Mouse (Mus musculus): ENCODE measurements around the gene Olfml2b. TPM values are rescaled to one million over a fixed set of nuclear protein-coding genes. Genes with fewer than 3 reads are reported as not detected.
A peak's percentile ranks its signal among the peaks of the same experiment; 100 is the strongest.

The Olfml2b gene
- polyA plus RNA-seq, 1 experiment = 4.3 TPM

DNA sequence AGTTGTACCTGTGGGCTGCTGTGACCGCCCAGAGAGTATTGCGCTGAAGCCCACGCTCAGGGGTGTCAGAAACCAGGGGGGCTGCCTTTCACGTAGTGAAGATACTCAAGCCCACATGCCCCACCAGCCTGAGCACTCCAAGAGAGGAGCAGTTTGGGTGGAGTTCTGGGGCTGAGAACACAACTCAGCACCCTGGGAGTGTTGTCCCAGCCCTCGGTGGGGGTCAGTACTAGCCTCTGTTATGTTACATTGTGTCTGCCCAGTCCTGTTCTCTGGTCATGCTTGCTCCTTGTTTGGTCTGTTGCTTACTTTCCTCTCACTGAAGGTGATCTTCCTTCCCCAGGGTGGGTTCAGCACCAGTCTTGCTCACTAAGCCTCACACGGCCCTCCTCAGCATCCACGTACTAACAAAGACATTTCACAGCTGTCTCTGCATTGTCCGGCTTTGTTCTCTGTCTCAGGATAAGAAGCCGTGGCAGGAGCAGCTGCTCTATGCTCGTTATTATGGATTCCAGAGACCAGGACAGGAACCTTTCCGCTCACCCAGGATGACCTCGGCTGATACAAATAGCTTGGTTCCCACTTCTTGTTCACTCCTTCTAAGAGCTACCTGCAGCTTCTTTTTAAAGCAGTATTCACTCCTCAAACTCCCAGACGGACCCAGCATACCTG is 13.4 kb downstream of the Olfml2b start:
- no peaks in the 10 kb centered on the region for H3K4me1 ChIP-seq (ENCODE audit: control insufficient read depth, insufficient read depth, insufficient read length, low read length)
- no peak overlapping the region for H3K27ac ChIP-seq (replicated peaks; ENCODE audit: low read depth, low read length)
- no peak overlapping the region for H3K4me3 ChIP-seq (ENCODE audit: insufficient read depth, low read depth, low read length)

DNA sequence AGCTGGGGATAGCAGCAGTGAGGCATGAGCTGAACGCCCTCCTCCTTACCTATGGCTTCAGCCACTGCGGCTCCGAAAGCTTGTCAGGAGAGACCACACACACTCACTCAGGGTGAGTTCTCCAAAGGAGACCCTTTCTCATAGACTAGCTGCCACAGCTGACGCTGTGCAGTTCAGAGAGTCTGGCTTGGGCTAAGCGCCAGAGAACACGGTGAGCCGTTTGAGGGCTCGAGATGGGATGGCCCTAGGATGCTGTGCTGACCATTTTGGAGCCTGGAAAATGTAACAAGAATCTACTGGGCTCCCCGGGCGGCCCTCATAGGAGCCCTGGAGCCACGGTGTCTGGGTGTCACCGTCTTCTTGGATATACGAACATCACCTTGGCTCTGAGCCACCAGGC is 14.9 kb downstream of the Olfml2b start:
- H3K4me1 ChIP-seq (ENCODE audit: control insufficient read depth, insufficient read depth, insufficient read length, low read length) = no peaks in the 10 kb centered on the region
- H3K4me3 ChIP-seq (ENCODE audit: insufficient read depth, low read depth, low read length) = no peak overlapping the region
- no peak overlapping the region for H3K27ac ChIP-seq (replicated peaks; ENCODE audit: low read depth, low read length)

DNA sequence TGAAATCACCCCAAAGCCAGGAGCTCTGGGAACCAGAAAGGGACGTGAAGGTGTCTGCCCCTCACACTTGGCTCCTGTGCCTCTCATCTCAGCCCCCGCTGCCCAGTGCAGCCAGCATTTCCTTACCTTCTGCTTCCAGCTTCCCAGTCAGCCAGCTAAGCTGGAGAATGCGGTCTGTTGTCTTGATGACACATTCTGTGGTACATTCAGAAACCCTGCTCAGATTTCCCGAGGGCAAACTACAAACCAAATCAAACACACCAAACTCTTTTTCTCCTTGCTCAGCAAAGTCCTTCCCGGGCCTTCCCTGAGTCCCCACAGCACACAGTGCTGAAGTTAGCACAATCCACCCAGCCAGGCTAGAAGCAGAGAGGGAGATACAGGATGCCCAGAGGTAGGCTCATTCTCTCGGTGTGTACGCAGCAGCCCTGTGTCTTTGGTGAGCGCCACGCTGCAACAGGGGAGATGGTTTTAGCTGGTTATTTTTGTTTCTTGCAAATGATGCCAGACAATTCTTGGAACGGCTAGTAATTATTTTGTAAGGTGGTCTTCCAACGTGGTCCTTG is 20.4 kb downstream of the Olfml2b start:
- Histone ChIP-seq H3K27ac (replicated peaks; ENCODE audit: low read depth, low read length) (no peak overlapping the region), H3K4me1 (ENCODE audit: control insufficient read depth, insufficient read depth, insufficient read length, low read length) (no peaks in the 10 kb centered on the region), H3K4me3 (ENCODE audit: insufficient read depth, low read depth, low read length) (no peak overlapping the region)

DNA sequence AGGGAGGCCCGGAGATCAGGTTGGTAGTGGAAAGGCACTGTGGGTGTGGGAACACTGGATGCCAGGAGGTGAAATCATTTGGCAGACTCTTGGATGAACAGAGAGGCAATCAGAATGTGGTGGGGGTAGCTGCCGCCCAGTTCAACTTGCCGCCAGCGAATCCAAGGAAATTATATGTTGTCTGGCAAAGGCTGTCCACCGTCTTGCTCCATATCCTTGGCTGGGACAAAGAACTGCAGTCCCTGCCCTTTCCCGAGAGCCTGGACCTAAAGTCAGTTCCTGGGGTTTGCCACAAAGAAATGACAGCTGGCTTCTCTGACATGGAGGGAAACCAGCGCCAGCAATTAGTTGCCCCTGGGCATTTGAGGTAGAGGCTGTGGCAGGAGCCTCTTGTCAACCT is 20.9 kb downstream of the Olfml2b start:
- H3K27ac ChIP-seq (replicated peaks; ENCODE audit: low read depth, low read length) = no peak overlapping the region
- no peaks in the 10 kb centered on the region for H3K4me1 ChIP-seq (ENCODE audit: control insufficient read depth, insufficient read depth, insufficient read length, low read length)

DNA sequence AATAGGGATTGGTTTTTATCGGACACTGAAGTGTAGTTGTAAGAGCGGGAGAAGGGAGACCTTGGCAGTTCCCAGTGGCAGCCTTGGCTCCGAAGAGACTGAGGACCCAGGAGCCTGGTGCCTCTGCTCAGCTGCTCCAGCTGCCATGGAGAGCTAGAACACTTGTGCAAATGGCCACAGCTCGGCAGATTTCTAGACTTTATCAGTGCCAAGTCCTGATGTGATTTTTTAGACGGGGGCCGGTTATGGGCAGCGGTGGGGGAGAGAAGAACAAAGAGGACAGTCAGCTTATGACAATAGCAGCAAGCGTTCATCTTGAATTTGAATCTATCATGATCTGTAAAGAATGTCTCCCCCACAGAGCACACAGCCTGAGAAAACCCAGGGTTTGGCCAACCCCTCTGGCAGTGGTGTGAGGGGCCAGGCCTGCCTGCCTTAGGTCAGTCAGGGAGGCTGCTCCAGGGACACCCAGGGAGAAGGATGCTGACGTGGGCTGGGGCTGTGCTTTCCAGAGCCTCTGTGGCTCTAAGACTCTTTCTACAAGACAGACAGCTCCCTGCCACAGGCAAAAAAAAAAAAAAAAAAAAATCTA is 29.9 kb downstream of the Olfml2b start:
- Histone ChIP-seq H3K4me3 (ENCODE audit: insufficient read depth, low read depth, low read length) (no peak overlapping the region), H3K4me1 (ENCODE audit: control insufficient read depth, insufficient read depth, insufficient read length, low read length) (no peaks in the 10 kb centered on the region), H3K27ac (replicated peaks; ENCODE audit: low read depth, low read length) (no peak overlapping the region)

More for the DNA sequence above, 20.9 kb downstream of the Olfml2b start:
- no peak overlapping the region for H3K4me3 ChIP-seq (ENCODE audit: insufficient read depth, low read depth, low read length)

DNA sequence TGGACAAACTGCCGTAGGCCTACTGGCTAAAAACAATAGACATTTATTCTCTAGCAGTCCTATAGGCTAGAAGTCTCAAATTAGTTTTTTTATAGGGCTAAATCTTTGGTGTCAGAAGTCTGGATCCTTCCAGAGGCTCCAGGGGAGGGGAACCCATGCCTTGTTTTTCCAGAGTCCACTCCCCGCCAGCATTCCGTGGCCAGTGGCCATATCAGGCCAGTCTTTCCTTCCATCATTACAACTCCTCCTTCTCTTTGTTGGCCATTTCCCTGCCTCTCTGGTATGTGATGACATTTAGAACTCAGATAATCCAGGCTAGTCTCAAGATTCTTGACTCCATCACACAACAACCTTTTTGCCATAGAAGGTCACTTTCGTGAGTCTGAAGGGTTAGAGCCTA is 33.3 kb downstream of the Olfml2b start:
- no peak overlapping the region for H3K27ac ChIP-seq (replicated peaks; ENCODE audit: low read depth, low read length)
- no peaks in the 10 kb centered on the region for H3K4me1 ChIP-seq (ENCODE audit: control insufficient read depth, insufficient read depth, insufficient read length, low read length)

DNA sequence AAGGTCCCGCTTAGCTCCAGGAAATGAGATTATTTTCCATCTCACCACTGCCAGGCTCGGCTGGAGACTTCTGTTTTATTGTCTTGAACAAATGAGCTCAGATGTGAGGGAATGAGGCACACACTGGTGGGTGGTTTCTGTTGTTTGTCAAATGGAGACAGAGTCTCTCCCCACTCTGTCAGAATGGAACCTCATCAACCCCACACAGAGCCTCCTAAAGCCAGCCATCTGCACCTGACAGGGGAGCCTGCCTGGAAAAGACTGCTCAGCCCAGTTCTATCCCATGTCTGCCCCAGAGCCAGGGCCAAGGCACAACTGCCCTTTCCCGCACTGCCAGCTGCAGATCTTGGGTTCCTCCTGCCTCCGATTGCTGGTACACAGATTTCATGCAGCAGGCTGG is 34.5 kb downstream of the Olfml2b start:
- no peak overlapping the region for H3K27ac ChIP-seq (replicated peaks; ENCODE audit: low read depth, low read length)
- H3K4me1 ChIP-seq (ENCODE audit: control insufficient read depth, insufficient read depth, insufficient read length, low read length) = no peaks in the 10 kb centered on the region
- no peak overlapping the region for H3K4me3 ChIP-seq (ENCODE audit: insufficient read depth, low read depth, low read length)

More for the DNA sequence above, 33.3 kb downstream of the Olfml2b start:
- H3K4me3 ChIP-seq (ENCODE audit: insufficient read depth, low read depth, low read length) = no peak overlapping the region

DNA sequence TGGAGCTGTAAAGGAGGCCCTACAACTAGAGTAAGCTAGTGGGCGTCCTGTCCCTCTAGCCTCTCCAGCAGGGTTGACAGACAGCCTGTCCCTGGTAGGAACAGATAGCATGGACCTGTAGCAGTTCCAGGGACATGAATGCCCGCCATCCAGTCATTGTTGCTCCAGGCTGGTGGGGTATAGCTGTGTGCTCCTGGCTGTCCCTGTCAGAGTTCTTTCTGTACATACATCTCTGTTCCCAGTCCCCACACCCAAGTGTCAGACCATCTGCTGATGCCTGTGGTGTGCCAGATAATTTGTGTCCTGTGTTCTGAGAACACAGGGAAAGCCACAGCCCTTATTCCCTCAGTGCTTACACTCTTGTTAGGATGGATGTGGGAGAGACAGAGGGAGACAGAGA is 35.3 kb downstream of the Olfml2b start:
- Histone ChIP-seq H3K27ac (replicated peaks; ENCODE audit: low read depth, low read length) (no peak overlapping the region), H3K4me3 (ENCODE audit: insufficient read depth, low read depth, low read length) (no peak overlapping the region), H3K4me1 (ENCODE audit: control insufficient read depth, insufficient read depth, insufficient read length, low read length) (no peaks in the 10 kb centered on the region)

DNA sequence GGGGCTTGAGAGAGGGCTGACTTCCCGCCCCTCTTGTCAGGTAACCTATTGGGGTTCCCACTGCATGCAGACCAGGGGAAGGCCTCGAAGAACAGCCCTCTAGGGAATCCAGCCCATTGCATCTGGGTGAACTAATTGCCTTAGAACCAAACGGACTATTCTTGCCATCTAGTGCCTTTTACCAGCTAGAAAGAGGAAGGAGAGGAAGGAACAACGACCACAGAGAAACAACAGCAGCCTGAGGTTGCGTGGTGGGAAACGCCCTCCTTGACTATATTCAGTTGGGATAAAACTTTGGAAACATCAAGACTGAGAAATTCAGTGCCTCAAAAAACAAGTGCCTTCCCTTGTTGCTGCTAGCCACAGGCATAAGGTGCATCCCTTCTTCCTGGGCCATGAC is 39.5 kb downstream of the Olfml2b start:
- Histone ChIP-seq H3K27ac (replicated peaks; ENCODE audit: low read depth, low read length) (no peak overlapping the region), H3K4me1 (ENCODE audit: control insufficient read depth, insufficient read depth, insufficient read length, low read length) (no peaks in the 10 kb centered on the region), H3K4me3 (ENCODE audit: insufficient read depth, low read depth, low read length) (no peak overlapping the region)

DNA sequence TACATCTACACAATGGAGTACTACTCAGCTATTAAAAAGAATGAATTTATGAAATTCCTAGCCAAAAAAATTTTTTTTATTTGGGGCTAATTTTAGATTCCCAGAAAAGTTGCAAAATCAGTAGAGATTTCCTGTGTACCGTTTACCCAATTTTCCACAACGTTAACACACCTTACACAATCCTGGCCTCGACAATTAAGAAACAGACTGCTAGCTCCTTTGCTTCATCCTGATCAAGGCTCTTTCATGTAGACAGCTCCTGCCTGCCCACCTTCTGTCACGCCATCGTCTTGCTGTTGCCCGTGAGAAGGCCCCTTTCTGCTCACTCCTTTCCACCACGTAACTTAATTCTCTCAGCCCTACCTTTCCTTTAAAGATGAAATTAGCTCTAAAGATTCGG is 45.4 kb downstream of the Olfml2b start:
- H3K27ac ChIP-seq (replicated peaks; ENCODE audit: low read depth, low read length) = peak overlapping the region; percentile 88
- no peak overlapping the region for H3K4me3 ChIP-seq (ENCODE audit: insufficient read depth, low read depth, low read length)
- H3K4me1 ChIP-seq (ENCODE audit: control insufficient read depth, insufficient read depth, insufficient read length, low read length) = peaks cover 7% of the 10 kb centered on the region; the same call in 1 of the 2 replicates

DNA sequence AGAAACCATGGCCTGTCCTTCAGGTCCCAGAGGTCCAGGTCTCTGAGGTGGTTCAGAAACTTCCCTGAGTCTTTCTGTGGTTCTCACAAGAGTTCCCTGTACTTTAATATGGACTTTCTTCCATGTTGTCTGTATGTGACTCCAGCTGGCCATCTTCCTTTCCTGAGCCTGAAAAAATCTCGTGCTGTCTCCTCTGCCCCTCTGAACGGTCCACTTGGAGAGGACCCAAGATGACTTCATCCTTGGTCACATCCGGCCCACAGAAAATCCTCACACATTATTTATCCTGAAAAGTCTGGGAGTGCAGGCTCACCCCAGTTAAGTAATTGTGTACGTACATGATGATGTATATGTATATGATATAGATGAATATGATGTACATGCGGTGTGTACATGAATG is 47.0 kb downstream of the Olfml2b start:
- H3K27ac ChIP-seq (replicated peaks; ENCODE audit: low read depth, low read length) = no peak overlapping the region
- H3K4me3 ChIP-seq (ENCODE audit: insufficient read depth, low read depth, low read length) = no peak overlapping the region
- peaks cover 12% of the 10 kb centered on the region for H3K4me1 ChIP-seq (ENCODE audit: control insufficient read depth, insufficient read depth, insufficient read length, low read length)

DNA sequence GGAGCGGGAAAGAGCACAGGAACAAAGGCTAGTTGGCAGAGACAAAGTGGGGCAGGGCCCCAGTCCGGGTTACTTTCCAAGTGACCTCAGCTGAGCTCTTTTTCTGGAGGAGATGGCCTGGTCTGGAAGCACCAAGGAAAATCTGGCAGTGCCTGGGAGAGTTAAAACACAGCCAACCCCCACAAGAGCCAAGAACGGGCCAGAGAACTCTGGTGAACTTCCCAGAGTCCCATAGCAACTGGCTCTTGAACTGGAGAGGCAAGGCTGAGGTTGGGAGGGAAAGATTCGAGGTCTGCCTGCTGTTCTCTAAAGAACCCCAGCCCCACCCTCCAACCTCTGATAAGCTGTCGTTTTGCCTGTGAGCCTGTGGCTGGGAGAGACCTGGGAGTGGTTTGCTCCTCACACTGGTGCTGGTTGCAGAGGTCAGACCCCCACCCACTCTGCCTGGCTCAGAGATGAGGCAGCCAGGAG is 50.5 kb downstream of the Olfml2b start:
- H3K4me3 ChIP-seq (ENCODE audit: insufficient read depth, low read depth, low read length) = no peak overlapping the region
- H3K4me1 ChIP-seq (ENCODE audit: control insufficient read depth, insufficient read depth, insufficient read length, low read length) = peaks cover 14% of the 10 kb centered on the region
- H3K27ac ChIP-seq (replicated peaks; ENCODE audit: low read depth, low read length) = peak overlapping the region; percentile 71

DNA sequence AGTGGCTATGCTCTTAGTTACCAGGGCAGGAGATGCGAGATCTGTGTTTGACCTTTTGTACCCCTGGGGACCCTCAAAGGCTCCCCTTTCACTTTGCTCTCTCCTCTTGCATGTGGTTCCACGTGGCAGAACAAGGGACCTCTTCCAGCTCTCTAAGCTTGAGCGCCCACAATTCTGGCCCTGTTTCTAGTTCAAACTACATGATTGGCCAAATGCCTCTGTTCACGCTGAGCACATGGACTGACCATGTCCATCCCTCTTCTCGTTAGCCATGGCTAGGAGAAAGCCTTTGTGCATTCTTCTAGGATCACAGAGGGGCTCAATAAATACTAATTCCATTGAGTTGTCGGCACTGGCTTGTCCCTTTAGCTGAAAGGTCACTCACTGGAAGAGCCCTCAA is 51.0 kb downstream of the Olfml2b start:
- Histone ChIP-seq H3K4me1 (ENCODE audit: control insufficient read depth, insufficient read depth, insufficient read length, low read length) (peaks cover 11% of the 10 kb centered on the region), H3K4me3 (ENCODE audit: insufficient read depth, low read depth, low read length) (no peak overlapping the region), H3K27ac (replicated peaks; ENCODE audit: low read depth, low read length) (peak overlapping the region; percentile 71)

DNA sequence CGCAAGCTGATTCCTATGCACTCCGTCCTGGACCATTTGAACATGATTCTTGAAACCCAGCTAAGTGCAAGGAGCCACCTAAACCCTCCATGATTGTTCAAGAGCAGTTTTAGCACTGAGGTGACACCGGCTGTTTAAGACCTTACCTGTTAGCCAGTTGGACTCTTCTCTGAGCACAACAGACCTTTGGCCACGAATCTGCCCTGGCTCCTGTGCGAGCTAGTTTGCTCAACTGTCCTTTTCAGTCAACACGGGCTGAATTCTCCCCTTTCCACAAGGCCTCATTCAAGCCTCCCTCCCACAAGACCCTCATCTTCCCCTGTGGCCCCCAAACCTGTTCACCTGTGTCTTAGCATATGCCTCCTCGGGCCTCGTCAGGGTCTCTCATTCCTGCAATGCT is 52.7 kb downstream of the Olfml2b start:
- Histone ChIP-seq H3K4me1 (ENCODE audit: control insufficient read depth, insufficient read depth, insufficient read length, low read length) (peaks cover 7% of the 10 kb centered on the region), H3K4me3 (ENCODE audit: insufficient read depth, low read depth, low read length) (no peak overlapping the region), H3K27ac (replicated peaks; ENCODE audit: low read depth, low read length) (no peak overlapping the region)

DNA sequence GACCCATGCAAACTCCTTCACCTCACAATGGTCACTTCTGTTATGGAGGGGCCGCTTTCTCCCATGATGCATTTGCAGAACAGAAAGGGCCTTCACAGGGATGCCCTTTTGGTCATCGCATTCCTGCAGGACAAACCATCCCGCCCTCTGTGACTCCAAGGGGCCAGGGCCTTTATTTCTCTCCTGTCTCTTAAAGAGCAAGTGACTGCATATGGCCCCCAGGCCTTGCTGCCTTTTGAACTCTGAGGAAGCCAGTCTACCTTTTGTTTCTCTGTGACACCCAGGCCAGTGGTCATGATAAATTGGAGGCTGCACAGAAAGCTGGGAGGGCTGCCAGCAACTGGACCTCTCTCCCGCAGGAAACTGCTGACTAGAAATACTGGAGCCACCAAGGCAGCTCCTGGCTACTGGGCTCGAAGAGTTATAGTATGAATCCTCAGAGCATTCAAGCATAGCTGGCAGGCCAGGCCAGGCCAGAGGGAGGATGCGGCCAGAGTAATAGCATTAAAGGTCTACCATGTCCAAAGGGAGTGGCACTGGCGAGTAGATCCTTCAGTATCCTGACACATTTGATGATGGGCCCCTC is 53.5 kb downstream of the Olfml2b start:
- Histone ChIP-seq H3K4me1 (ENCODE audit: control insufficient read depth, insufficient read depth, insufficient read length, low read length) (peaks cover 7% of the 10 kb centered on the region), H3K27ac (replicated peaks; ENCODE audit: low read depth, low read length) (no peak overlapping the region), H3K4me3 (ENCODE audit: insufficient read depth, low read depth, low read length) (no peak overlapping the region)
